Mouse (Mus musculus): ENCODE data around the gene Gpx5.

- TF ChIP-seq CTCF (IDR thresholded peaks at IDR 0.05; ENCODE audit: low read depth, low read length) (no peak), GATA1 (IDR thresholded peaks at IDR 0.05; ENCODE audit: borderline replicate concordance, low read length) (no peak), POLR2AphosphoS5 (IDR thresholded peaks at IDR 0.05; ENCODE audit: insufficient replicate concordance, low read depth, low read length) (no peak), TAL1 (conservative IDR thresholded peaks at IDR 0.05; ENCODE audit: low read depth, low read length) (no peak)
These were observed 39.0 kb downstream of the Gpx5 start for GRCm38 (mm10) chr13:21253569-21253968.
